Mouse (Mus musculus) heart, postnatal 0 days (tissue): ENCODE results near the gene Rbfox1.

Experiments
- CTCF ChIP-seq: IDR thresholded peaks from 2 replicates; pipeline ENCODE4 v1.5.1; 2016; ENCODE audit warnings: antibody characterized with exemption, control low read depth, low read depth
- EP300 ChIP-seq: IDR thresholded peaks from 2 replicates; pipeline ENCODE4 v1.6.1; 2016; ENCODE audit warnings: antibody characterized with exemption, low read depth

DNA sequence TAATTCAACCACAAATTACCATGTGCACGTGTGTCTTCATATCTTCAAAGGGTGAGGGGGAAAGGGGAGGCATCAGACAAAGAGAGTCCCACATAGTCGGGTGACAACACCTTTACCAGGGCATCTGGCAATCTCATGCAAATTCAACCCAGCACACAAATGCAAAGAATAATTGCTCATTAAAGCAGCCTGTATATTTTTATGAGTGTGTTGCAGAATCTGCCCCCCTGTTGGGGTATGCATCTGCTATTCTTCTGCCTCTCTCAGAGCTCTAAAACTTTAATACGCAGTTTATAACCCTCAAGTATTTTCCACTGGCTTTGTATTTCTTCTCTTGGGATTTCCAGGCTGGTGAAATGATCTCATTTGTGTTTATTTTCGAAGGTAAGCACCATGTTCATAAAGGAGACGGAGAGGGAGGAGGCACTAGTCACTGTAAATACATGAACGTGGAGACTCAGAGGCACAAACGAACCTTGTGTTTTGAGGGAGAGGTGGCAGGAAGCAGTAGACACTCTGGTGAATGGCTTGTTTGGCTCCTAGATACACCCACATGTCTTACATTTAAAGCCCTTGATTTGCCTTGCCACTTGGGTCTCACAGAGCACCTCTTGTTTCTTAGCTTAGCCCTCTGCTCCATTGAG lies 1462.5 kb downstream of the Rbfox1 start:
- no peak for TF ChIP-seq EP300
- no peak for TF ChIP-seq CTCF
